Mouse (Mus musculus) liver, postnatal 0 days (tissue): ENCODE measurements around the gene Gnb4.

ENCODE experiments used
- CTCF ChIP-seq: sonication (generic); IDR thresholded peaks from 2 replicates; pipeline ENCODE4 v1.5.1; 2016; ENCODE audit warnings: antibody characterized with exemption, low read depth
- EP300 ChIP-seq: IDR thresholded peaks from 2 replicates; pipeline ENCODE4 v1.6.1; 2016; ENCODE audit warnings: antibody characterized with exemption, low read depth, mild to moderate bottlenecking

DNA sequence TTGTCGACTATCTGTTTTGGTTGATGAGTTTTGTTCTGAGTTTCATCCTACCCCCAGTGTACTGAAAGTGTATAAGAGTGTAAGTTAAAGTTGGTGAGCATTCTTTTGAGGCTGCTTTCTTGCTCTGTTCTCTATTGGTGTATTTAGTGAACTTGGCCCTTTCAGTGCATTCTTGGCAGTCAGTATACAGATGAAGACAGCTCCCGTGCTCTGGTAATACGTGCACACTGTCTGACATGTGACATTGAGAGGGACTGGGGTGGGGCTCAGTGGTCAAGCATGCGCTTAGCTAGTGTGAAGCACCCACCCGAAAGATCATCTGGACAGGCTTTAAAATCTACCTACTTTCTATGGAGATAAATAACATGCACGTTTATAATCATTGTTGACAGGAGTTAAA lies 53.0 kb downstream of the Gnb4 start:
- no peak for TF ChIP-seq CTCF
- no peak for TF ChIP-seq EP300
